In genomic region chr6:125163801-125164657, GRCm38 (mm10) we compare ENCODE assay signal across 8 mouse cellular contexts. TPM values are rescaled to one million over a fixed set of nuclear protein-coding genes. Genes with fewer than 3 reads are reported as not detected.
DNase-seq lines count a peak whose midpoint lies in the region; ATAC-seq and TF ChIP-seq lines count a peak whose summit lies in the region.

No protein-coding gene starts in this region.

- peak overlapping the region; percentile 88 for H3K4me2 ChIP-seq in embryonic facial prominence, embryonic 12.5 days (replicated peaks)
- peak overlapping the region; percentile 96 for H3K4me2 ChIP-seq in limb, embryonic 11.5 days (ENCODE audit: low read depth, severe bottlenecking)
- peak overlapping the region; percentile 79 for H3K4me2 ChIP-seq in myocyte (ENCODE audit: low read depth)

- no peak for TF ChIP-seq EP300 in ES-Bruce4 (IDR thresholded peaks at IDR 0.05; ENCODE audit: insufficient read depth, low read depth, low read length)

- no peak for TF ChIP-seq CTCF in ES-Bruce4 (IDR thresholded peaks at IDR 0.05; ENCODE audit: low read depth, low read length)

- peak; percentile 31 to 60 for DNase-seq in frontal cortex, adult 2 months (ENCODE audit: extremely low spot score in 1 of 2, low spot score in 1 of 2)
- no peak for DNase-seq in frontal cortex, postnatal 14 days (ENCODE audit: low spot score in 2 of 2)
- DNase-seq in heart, postnatal 36 days: peak; percentile 37 to 38
- peak; percentile 45 for DNase-seq in limb, embryonic 11.5 days (ENCODE audit: low spot score)
- DNase-seq in urinary bladder, postnatal 36 days (ENCODE audit: low spot score in 2 of 2): no peak

- peak overlapping the region; percentile 82 for H3K27ac ChIP-seq in ES-Bruce4 (ENCODE audit: insufficient read depth, low read length)
- peak overlapping the region; percentile 91 for H3K27ac ChIP-seq in embryonic facial prominence, embryonic 12.5 days
- H3K27ac ChIP-seq in limb, embryonic 11.5 days (replicated peaks; ENCODE audit: low read depth, low read length): peak overlapping the region; percentile 90

- peak overlapping the region; percentile 75 for H3ac ChIP-seq in myocyte (ENCODE audit: control insufficient read depth, insufficient read length)

- ATAC-seq in embryonic facial prominence, embryonic 12.5 days (ENCODE audit: insufficient number of reproducible peaks, insufficient read depth, low FRiP score, low TSS enrichment): no peak
- ATAC-seq in limb, embryonic 11.5 days (ENCODE audit: insufficient number of reproducible peaks, low FRiP score, low TSS enrichment, low read depth): no peak

- WGBS in embryonic facial prominence, embryonic 12.5 days: 3% methylated on average over 20 of the region's 20 CpGs
- 5% methylated on average over 20 of the region's 20 CpGs for WGBS in limb, embryonic 11.5 days

- H3K36me3 ChIP-seq in ES-Bruce4 (ENCODE audit: control insufficient read depth, insufficient read depth, low read length, poor library complexity, severe bottlenecking): peaks cover 39% of the 10 kb centered on the region
- peaks cover 50% of the 10 kb centered on the region for H3K36me3 ChIP-seq in embryonic facial prominence, embryonic 12.5 days
- H3K36me3 ChIP-seq in limb, embryonic 11.5 days (ENCODE audit: control insufficient read depth, insufficient read depth, low read length): peaks cover 20% of the 10 kb centered on the region
- H3K36me3 ChIP-seq in myocyte (ENCODE audit: control insufficient read depth, insufficient read depth): peaks cover 18% of the 10 kb centered on the region

- H3K9me3 ChIP-seq in ES-Bruce4 (replicated peaks; ENCODE audit: control insufficient read depth, insufficient read depth, low read length, poor library complexity, severe bottlenecking): no peaks in the 10 kb centered on the region
- H3K9me3 ChIP-seq in embryonic facial prominence, embryonic 12.5 days: no peaks in the 10 kb centered on the region
- H3K9me3 ChIP-seq in limb, embryonic 11.5 days (ENCODE audit: control insufficient read depth, low read length): no peaks in the 10 kb centered on the region

- H3K4me1 ChIP-seq in ES-Bruce4 (ENCODE audit: control insufficient read depth, insufficient read depth, low read length): peaks cover 3% of the 10 kb centered on the region
- peaks cover 46% of the 10 kb centered on the region for H3K4me1 ChIP-seq in embryonic facial prominence, embryonic 12.5 days
- peaks cover 24% of the 10 kb centered on the region for H3K4me1 ChIP-seq in limb, embryonic 11.5 days (ENCODE audit: control insufficient read depth, insufficient read depth, low read length)

- H3K9ac ChIP-seq in ES-Bruce4 (ENCODE audit: low read depth, poor library complexity, severe bottlenecking): peak overlapping the region; percentile 87
- peak overlapping the region; percentile 99 for H3K9ac ChIP-seq in embryonic facial prominence, embryonic 12.5 days
- H3K9ac ChIP-seq in limb, embryonic 11.5 days (ENCODE audit: low read length): peak overlapping the region; percentile 99

- H3K27me3 ChIP-seq in ES-Bruce4 (ENCODE audit: control insufficient read depth, insufficient read depth, low read length, poor library complexity, severe bottlenecking) (no peaks in the 10 kb centered on the region), myocyte (ENCODE audit: control insufficient read depth, insufficient read depth, insufficient read length) (no peaks in the 10 kb centered on the region)
- no peaks in the 10 kb centered on the region for H3K27me3 ChIP-seq in embryonic facial prominence, embryonic 12.5 days
- no peaks in the 10 kb centered on the region for H3K27me3 ChIP-seq in limb, embryonic 11.5 days (ENCODE audit: control insufficient read depth, insufficient read depth, low read length)

- peaks cover 24% of the 10 kb centered on the region for H3K79me2 ChIP-seq in myocyte (ENCODE audit: control insufficient read depth, insufficient read depth)

- H3K4me3 ChIP-seq in ES-Bruce4 (ENCODE audit: low read depth, low read length): peak overlapping the region; percentile 96
- peak overlapping the region; percentile 89 for H3K4me3 ChIP-seq in embryonic facial prominence, embryonic 12.5 days
- H3K4me3 ChIP-seq in limb, embryonic 11.5 days (ENCODE audit: low read depth, low read length): peak overlapping the region; percentile 97
- H3K4me3 ChIP-seq in myocyte: peak overlapping the region; percentile 98

- intact Hi-C loops in heart, postnatal 36 days (cut with DNase I): loop anchor here (2.0 to 5.0 kb wide), 4 partner anchors 15 to 108 kb away; partner anchors contain the start of gene Nop2

- TF ChIP-seq POLR2A in ES-Bruce4 (IDR thresholded peaks at IDR 0.05; ENCODE audit: insufficient read depth, low read length) (no peak), myocyte (IDR thresholded peaks at IDR 0.05; ENCODE audit: insufficient read length, low read depth) (peak; percentile 53)

TF ChIP-seq in myocyte, 11 proteins besides CTCF, POLR2A, EP300 and RAD21:
- TF ChIP-seq POLR2AphosphoS2 (IDR thresholded peaks at IDR 0.05; ENCODE audit: insufficient read length, low read depth): peak; percentile 75
- TF ChIP-seq TCF12 (IDR thresholded peaks at IDR 0.05; ENCODE audit: insufficient read depth, poor library complexity, severe bottlenecking): peak; percentile 15
- no peak for TF ChIP-seq E2F4 (IDR thresholded peaks at IDR 0.05; ENCODE audit: insufficient read depth)
- TF ChIP-seq MYOD1 (IDR thresholded peaks at IDR 0.05; ENCODE audit: control insufficient read depth in 1 of 3, insufficient read length in 2 of 3, low read depth in 2 of 3): peak in 2 of 3 experiments; percentile 59
- peak in 1 of 3 experiments; percentile 60 for TF ChIP-seq MYOG (IDR thresholded peaks at IDR 0.05; ENCODE audit: control insufficient read depth in 1 of 3, insufficient read depth in 1 of 3, insufficient read length in 2 of 3, low read depth in 2 of 3)
TF ChIP-seq in myocyte: peak in this region for 4.

RNA-seq across cellular contexts. Expression of gene Gapdh, which starts 2.2 kb away (rescaled TPM):
- polyA plus RNA-seq in frontal cortex, adult 2 months (2012; rRNA removed): 4,623 and 6,295 TPM in 2 replicates
- polyA plus RNA-seq in ES-Bruce4 (2011; ENCODE audit: insufficient read depth, insufficient read length, low read depth, missing spikeins) (933 and 990 TPM in 2 replicates), myocyte (2012; fragmentation: generic; extraction: Trizol) (9,871 TPM)
- polyA plus RNA-seq in embryonic facial prominence, embryonic 12.5 days (2016; fragmentation: Nextera tagmentation; extraction: Ambion mirVana): 1,846 and 1,855 TPM in 2 replicates
- total RNA-seq in heart, postnatal 36 days (2021): 1,000 to 10,000 TPM; 4,473 to 4,723 TPM
- polyA plus RNA-seq in limb, embryonic 11.5 days (2014; fragmentation: Nextera tagmentation; extraction: Ambion mirVana): 2,642 and 2,787 TPM in 2 replicates

RNA-seq across cellular contexts. Expression of gene Iffo1, which starts 19.0 kb away (rescaled TPM):
- polyA plus RNA-seq in frontal cortex, adult 2 months (2012; rRNA removed): 86.9 and 94.3 TPM in 2 replicates
- polyA plus RNA-seq in ES-Bruce4 (2011; ENCODE audit: insufficient read depth, insufficient read length, low read depth, missing spikeins): 8.3 and 9.9 TPM in 2 replicates
- polyA plus RNA-seq in embryonic facial prominence, embryonic 12.5 days (2016; fragmentation: Nextera tagmentation; extraction: Ambion mirVana): 19.1 and 24.0 TPM in 2 replicates
- total RNA-seq in heart, postnatal 36 days (2021): 1 to 10 TPM; 6.6 to 9.4 TPM
- 12.7 and 14.5 TPM in 2 replicates for polyA plus RNA-seq in limb, embryonic 11.5 days (2014; fragmentation: Nextera tagmentation; extraction: Ambion mirVana)
- polyA plus RNA-seq in myocyte (2012; fragmentation: generic; extraction: Trizol): 244 TPM

RNA-seq across cellular contexts. Expression of gene Ncapd2, which starts 27.5 kb away (rescaled TPM):
- 51.7 and 53.6 TPM in 2 replicates for polyA plus RNA-seq in frontal cortex, adult 2 months (2012; rRNA removed)
- 383 and 401 TPM in 2 replicates for polyA plus RNA-seq in ES-Bruce4 (2011; ENCODE audit: insufficient read depth, insufficient read length, low read depth, missing spikeins)
- 186 and 191 TPM in 2 replicates for polyA plus RNA-seq in embryonic facial prominence, embryonic 12.5 days (2016; fragmentation: Nextera tagmentation; extraction: Ambion mirVana)
- 10 to 100 TPM; 20.8 to 25.3 TPM for total RNA-seq in heart, postnatal 36 days (2021)
- polyA plus RNA-seq in limb, embryonic 11.5 days (2014; fragmentation: Nextera tagmentation; extraction: Ambion mirVana): 181 and 182 TPM in 2 replicates
- polyA plus RNA-seq in myocyte (2012; fragmentation: generic; extraction: Trizol): 34.7 TPM

RNA-seq across cellular contexts. Expression of gene Mrpl51, which starts 27.6 kb away (rescaled TPM):
- polyA plus RNA-seq in frontal cortex, adult 2 months (2012; rRNA removed): 46.7 and 48.7 TPM in 2 replicates
- 113 TPM in 2 replicates for polyA plus RNA-seq in ES-Bruce4 (2011; ENCODE audit: insufficient read depth, insufficient read length, low read depth, missing spikeins)
- 191 and 206 TPM in 2 replicates for polyA plus RNA-seq in embryonic facial prominence, embryonic 12.5 days (2016; fragmentation: Nextera tagmentation; extraction: Ambion mirVana)
- total RNA-seq in heart, postnatal 36 days (2021): 100 to 1,000 TPM; 308 to 334 TPM
- polyA plus RNA-seq in limb, embryonic 11.5 days (2014; fragmentation: Nextera tagmentation; extraction: Ambion mirVana): 216 and 218 TPM in 2 replicates
- polyA plus RNA-seq in myocyte (2012; fragmentation: generic; extraction: Trizol): 132 TPM

RNA-seq across cellular contexts. Expression of gene Nop2, which starts 32.3 kb away (rescaled TPM):
- polyA plus RNA-seq in frontal cortex, adult 2 months (2012; rRNA removed): 22.0 and 22.3 TPM in 2 replicates
- polyA plus RNA-seq in ES-Bruce4 (2011; ENCODE audit: insufficient read depth, insufficient read length, low read depth, missing spikeins) (75.1 and 78.4 TPM in 2 replicates), myocyte (2012; fragmentation: generic; extraction: Trizol) (55.4 TPM)
- polyA plus RNA-seq in embryonic facial prominence, embryonic 12.5 days (2016; fragmentation: Nextera tagmentation; extraction: Ambion mirVana): 68.0 and 70.1 TPM in 2 replicates
- 10 to 100 TPM; 20.3 to 21.0 TPM for total RNA-seq in heart, postnatal 36 days (2021)
- 71.4 and 76.3 TPM in 2 replicates for polyA plus RNA-seq in limb, embryonic 11.5 days (2014; fragmentation: Nextera tagmentation; extraction: Ambion mirVana)

Comparison
In these comparisons a context has a peak if more than half of its experiments do, and no peak if none do; other contexts are left out.
1. DNase-seq: peak in frontal cortex, adult 2 months (2 of 2), heart, postnatal 36 days (2 of 2) and limb, embryonic 11.5 days (single experiment); none in frontal cortex, postnatal 14 days (0 of 2) and urinary bladder, postnatal 36 days (0 of 2).
2. Peak in every context shown above with its lines, with median percentiles within 50 percentile points of each other: H3K27ac ChIP-seq, H3K4me3 ChIP-seq, H3K9ac ChIP-seq and H3K4me2 ChIP-seq.